In the genomic region with DNA sequence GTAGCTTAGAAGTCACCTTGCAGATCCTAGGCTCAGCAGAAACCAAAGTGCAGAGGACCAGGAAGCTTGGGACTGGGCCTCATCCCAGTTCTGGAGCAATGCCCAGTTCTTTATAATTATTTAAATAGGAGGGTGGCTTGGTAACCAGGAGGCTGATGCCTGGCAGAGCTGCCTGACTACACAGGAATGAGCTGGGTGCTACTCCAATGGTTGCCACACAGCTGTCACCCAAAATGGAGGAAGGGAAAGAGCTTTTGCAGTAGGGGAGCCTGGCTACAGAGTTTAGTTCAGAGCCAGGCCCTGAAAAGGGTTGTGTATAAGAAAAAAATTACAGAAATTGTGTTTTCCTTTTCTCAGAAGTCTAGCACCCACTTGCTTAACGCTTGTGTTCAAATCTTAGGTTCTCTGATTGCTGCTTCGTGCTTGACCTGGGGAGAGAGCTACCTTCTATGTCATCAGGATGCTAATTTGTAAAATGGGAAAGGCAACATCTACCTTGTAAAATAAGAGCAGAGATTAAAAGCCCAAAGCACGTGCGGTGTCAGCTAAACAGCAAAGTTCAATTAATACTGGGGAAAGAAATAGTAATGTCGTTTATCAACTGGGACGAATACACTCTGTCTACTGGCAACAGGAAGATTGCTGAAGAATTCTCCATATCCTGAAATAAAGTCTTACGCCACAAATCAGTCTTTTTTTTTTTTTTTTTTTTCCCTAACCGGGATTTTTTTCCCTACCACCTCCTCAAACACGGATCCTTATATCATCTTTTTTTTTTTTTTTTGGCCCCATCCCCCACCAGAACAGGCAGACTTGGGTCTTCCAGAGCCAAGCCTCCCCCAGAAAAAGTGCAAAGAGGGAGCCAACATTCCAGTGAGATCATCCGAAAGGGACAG, we compare ENCODE assay signal across 8 mouse cellular contexts. TPM values are rescaled to one million over a fixed set of nuclear protein-coding genes. Genes with fewer than 3 reads are reported as not detected.
DNase-seq lines count a peak whose midpoint lies in the region; ATAC-seq lines count a peak whose summit lies in the region.

No protein-coding gene starts in this region.

- peak overlapping the region; percentile 62 for H3K4me2 ChIP-seq in heart, embryonic 16.5 days (ENCODE audit: low read depth, low read length)

- H3K36me3 ChIP-seq in heart, embryonic 16.5 days (ENCODE audit: control insufficient read depth, insufficient read depth): peaks cover 5% of the 10 kb centered on the region; the same call in 1 of the 2 replicates

- H3K4me1 ChIP-seq in heart, embryonic 16.5 days (ENCODE audit: control insufficient read depth, insufficient read depth, low read length): peaks cover 33% of the 10 kb centered on the region

- peak; percentile 31 for DNase-seq in CD4-positive, CD25-positive, alpha-beta regulatory T cell, adult 2 months (ENCODE audit: low read depth, low spot score)
- DNase-seq in 3T3-L1 (ENCODE audit: low read depth, low spot score): peak; percentile 63
- DNase-seq in cerebellum, postnatal 25 days: peak; percentile 44 to 52
- DNase-seq in kidney, postnatal 36 days: peak; percentile 63 to 88
- DNase-seq in lung, adult 18-20 months: peak; percentile 64 to 79
- peak; percentile 22 for DNase-seq in right cerebral cortex, postnatal 14 days

- no peaks in the 10 kb centered on the region for H3K27me3 ChIP-seq in heart, embryonic 16.5 days (ENCODE audit: control insufficient read depth, insufficient read depth, low read length)

- no peaks in the 10 kb centered on the region for H3K9me3 ChIP-seq in heart, embryonic 16.5 days (replicated peaks; ENCODE audit: control insufficient read depth, low read length)

- WGBS in heart, embryonic 16.5 days: 14% methylated on average over 10 of the region's 10 CpGs

- peak overlapping the region; percentile 78 for H3K9ac ChIP-seq in heart, embryonic 16.5 days (ENCODE audit: low read length)

- ATAC-seq in CD4-positive, CD25-positive, alpha-beta regulatory T cell, adult 4 months: no peak
- ATAC-seq in heart, embryonic 16.5 days (replicated peaks; ENCODE audit: extremely low read depth, insufficient read depth, low FRiP score): no peak

- peak overlapping the region; percentile 88 for H3K4me3 ChIP-seq in heart, embryonic 16.5 days (ENCODE audit: low read length)

- H3K27ac ChIP-seq in heart, embryonic 16.5 days (ENCODE audit: low read length): peak overlapping the region; percentile 94

RNA-seq across cellular contexts. Expression of gene Sptan1, which starts 0.8 kb away (rescaled TPM):
- polyA plus RNA-seq in CD4-positive, CD25-positive, alpha-beta regulatory T cell, adult 4 months (2017; shearing (Covaris generic)): 100 to 1,000 TPM in 1 of 2 experiments, 10 to 100 TPM in 1; 70.4 to 103 TPM
- 93.0 and 113 TPM in 2 replicates for polyA plus RNA-seq in heart, embryonic 16.5 days (2015; fragmentation: Nextera tagmentation; extraction: Ambion mirVana)

RNA-seq across cellular contexts. Expression of gene Gle1, which starts 29.4 kb away (rescaled TPM):
- polyA plus RNA-seq in CD4-positive, CD25-positive, alpha-beta regulatory T cell, adult 4 months (2017; shearing (Covaris generic)): 10 to 100 TPM; 61.6 to 82.4 TPM
- polyA plus RNA-seq in heart, embryonic 16.5 days (2015; fragmentation: Nextera tagmentation; extraction: Ambion mirVana): 40.0 and 40.3 TPM in 2 replicates

Comparison
In these comparisons a context has a peak if more than half of its experiments do, and no peak if none do; other contexts are left out.
1. DNase-seq: peak in every context shown above with its lines; median percentile 76 in kidney, postnatal 36 days; 72 in lung, adult 18-20 months; 63 in 3T3-L1; 48 in cerebellum, postnatal 25 days; 31 in CD4-positive, CD25-positive, alpha-beta regulatory T cell, adult 2 months; 22 in right cerebral cortex, postnatal 14 days.